Mouse (Mus musculus): ENCODE results near the gene Fam50b. TPM values are rescaled to one million over a fixed set of nuclear protein-coding genes. Genes with fewer than 3 reads are reported as not detected.

Gene Fam50b
- polyA plus RNA-seq, 1 experiment = not detected

GRCm38 (mm10) chr13:34765269-34765668, 30.6 kb downstream of the Fam50b start:
- Histone ChIP-seq H3K27me3 (ENCODE audit: control insufficient read depth, insufficient read depth, low read length) (no peaks in the 10 kb centered on the region), H3K4me1 (ENCODE audit: control insufficient read depth, insufficient read depth, low read length) (no peaks in the 10 kb centered on the region), H3K4me3 (replicated peaks; ENCODE audit: insufficient read depth, low read depth, low read length) (no peak overlapping the region), H3K27ac (ENCODE audit: insufficient read depth, low read length) (no peak overlapping the region)
- 79% methylated on average over 5 of the region's 5 CpGs for WGBS
- TF ChIP-seq POLR2A (IDR thresholded peaks at IDR 0.05; ENCODE audit: borderline replicate concordance, insufficient read depth, low read length) (no peak), CTCF (IDR thresholded peaks at IDR 0.05; ENCODE audit: borderline replicate concordance, insufficient read depth, low read depth, low read length) (no peak)
- DNase-seq = no peak

DNA sequence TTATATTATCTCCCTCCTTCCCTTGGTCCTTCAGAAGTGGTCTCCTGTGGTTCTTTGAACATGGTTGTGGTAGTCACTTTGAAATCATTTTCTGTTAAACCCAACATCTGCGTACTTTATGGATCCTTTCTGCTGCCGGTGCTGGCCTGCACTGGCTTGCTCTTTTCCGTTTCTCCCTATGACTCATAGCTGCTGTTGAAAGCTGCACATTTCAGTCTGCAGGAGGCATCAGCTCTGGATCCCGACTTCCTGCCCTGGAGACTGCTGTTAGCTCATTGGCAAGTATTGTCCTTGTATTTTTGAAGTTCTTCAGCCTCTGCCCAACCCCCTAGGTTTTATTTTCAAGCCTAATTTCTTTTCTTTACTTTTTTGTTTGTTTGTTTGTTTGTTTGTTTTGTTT, 31.9 kb downstream of the Fam50b start:
- DNase-seq = no peak
- TF ChIP-seq CTCF (IDR thresholded peaks at IDR 0.05; ENCODE audit: borderline replicate concordance, insufficient read depth, low read depth, low read length) (no peak), POLR2A (IDR thresholded peaks at IDR 0.05; ENCODE audit: borderline replicate concordance, insufficient read depth, low read length) (no peak)
- Histone ChIP-seq H3K4me1 (ENCODE audit: control insufficient read depth, insufficient read depth, low read length) (no peaks in the 10 kb centered on the region), H3K27me3 (ENCODE audit: control insufficient read depth, insufficient read depth, low read length) (no peaks in the 10 kb centered on the region), H3K4me3 (replicated peaks; ENCODE audit: insufficient read depth, low read depth, low read length) (no peak overlapping the region), H3K27ac (ENCODE audit: insufficient read depth, low read length) (no peak overlapping the region)
- 72% methylated on average over 4 of the region's 4 CpGs for WGBS

- TF ChIP-seq POLR2A (IDR thresholded peaks at IDR 0.05; ENCODE audit: borderline replicate concordance, insufficient read depth, low read length) = no peak
- TF ChIP-seq CTCF (IDR thresholded peaks at IDR 0.05; ENCODE audit: borderline replicate concordance, insufficient read depth, low read depth, low read length) = no peak
- no peak for DNase-seq
- no peaks in the 10 kb centered on the region for H3K27me3 ChIP-seq (ENCODE audit: control insufficient read depth, insufficient read depth, low read length)
- H3K27ac ChIP-seq (ENCODE audit: insufficient read depth, low read length) = no peak overlapping the region
- 75% methylated on average over 18 of the region's 18 CpGs for WGBS
- no peak overlapping the region for H3K4me3 ChIP-seq (replicated peaks; ENCODE audit: insufficient read depth, low read depth, low read length)
- no peaks in the 10 kb centered on the region for H3K4me1 ChIP-seq (ENCODE audit: control insufficient read depth, insufficient read depth, low read length)
Measured at GRCm38 (mm10) chr13:34767527-34768292, 33.1 kb downstream of the Fam50b start.

DNA sequence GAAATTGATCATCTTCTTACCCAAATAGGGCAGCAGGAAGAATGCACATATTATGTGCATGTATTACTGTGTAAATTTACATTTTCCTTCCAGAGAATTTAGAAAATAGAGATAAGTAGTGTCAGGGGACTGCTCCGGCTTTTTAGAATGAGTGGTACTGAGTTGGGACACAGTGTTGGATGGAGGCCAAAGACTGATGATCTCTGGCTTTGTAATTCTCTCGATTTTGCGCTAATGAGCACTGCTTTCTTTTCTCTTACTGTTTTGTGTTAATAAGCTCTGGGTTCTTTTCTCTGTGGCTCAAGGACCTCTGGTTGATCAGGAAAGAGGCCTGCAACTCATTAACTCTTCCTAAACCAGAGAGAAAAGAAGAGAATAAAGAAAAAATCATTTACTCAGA, 42.1 kb downstream of the Fam50b start:
- TF ChIP-seq POLR2A (IDR thresholded peaks at IDR 0.05; ENCODE audit: borderline replicate concordance, insufficient read depth, low read length) = no peak
- no peak for TF ChIP-seq CTCF (IDR thresholded peaks at IDR 0.05; ENCODE audit: borderline replicate concordance, insufficient read depth, low read depth, low read length)
- Histone ChIP-seq H3K27me3 (ENCODE audit: control insufficient read depth, insufficient read depth, low read length) (no peaks in the 10 kb centered on the region), H3K4me3 (replicated peaks; ENCODE audit: insufficient read depth, low read depth, low read length) (no peak overlapping the region), H3K4me1 (ENCODE audit: control insufficient read depth, insufficient read depth, low read length) (no peaks in the 10 kb centered on the region), H3K27ac (ENCODE audit: insufficient read depth, low read length) (no peak overlapping the region)
- DNase-seq = no peak
- WGBS = 32% methylated on average over 3 of the region's 3 CpGs

DNA sequence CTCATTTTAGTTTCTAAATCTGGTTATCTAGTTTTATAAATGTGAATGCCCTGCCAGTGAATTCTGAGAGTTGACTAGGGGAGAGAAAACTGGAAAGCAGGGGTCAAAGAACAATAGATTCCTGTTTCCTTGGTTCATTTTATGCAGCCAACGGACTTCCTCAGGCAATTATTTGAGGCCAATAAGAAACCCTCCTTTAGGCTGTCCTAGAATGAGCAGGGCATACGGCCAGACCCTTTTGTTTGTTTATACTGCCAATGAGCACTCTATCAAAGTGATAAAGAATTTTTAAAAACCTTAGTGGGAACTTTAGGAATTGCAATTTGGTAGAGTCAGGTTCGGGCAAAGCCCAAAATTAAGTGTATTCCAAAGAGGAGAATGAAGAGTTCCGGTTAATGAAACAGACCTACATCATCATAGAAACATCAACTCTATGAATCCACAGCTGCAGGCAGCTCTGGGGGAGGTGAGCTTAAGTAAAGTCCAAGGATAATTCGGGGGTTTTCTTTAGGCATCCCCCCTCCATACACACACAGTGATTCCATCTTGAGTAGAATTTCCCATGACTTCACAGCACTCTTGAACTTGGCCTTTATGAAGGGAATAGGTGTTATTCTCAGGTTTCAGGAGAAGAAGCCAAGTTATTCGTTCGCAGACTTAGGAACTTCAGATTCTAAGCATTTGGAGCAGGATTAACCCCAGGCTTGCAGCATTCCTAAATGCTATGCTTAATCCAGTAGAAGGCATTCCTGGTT, 46.4 kb downstream of the Fam50b start:
- Histone ChIP-seq H3K4me3 (replicated peaks; ENCODE audit: insufficient read depth, low read depth, low read length) (no peak overlapping the region), H3K27ac (ENCODE audit: insufficient read depth, low read length) (no peak overlapping the region), H3K4me1 (ENCODE audit: control insufficient read depth, insufficient read depth, low read length) (no peaks in the 10 kb centered on the region), H3K27me3 (ENCODE audit: control insufficient read depth, insufficient read depth, low read length) (no peaks in the 10 kb centered on the region)
- 66% methylated on average over 7 of the region's 7 CpGs for WGBS
- no peak for DNase-seq
- TF ChIP-seq POLR2A (IDR thresholded peaks at IDR 0.05; ENCODE audit: borderline replicate concordance, insufficient read depth, low read length) (no peak), CTCF (IDR thresholded peaks at IDR 0.05; ENCODE audit: borderline replicate concordance, insufficient read depth, low read depth, low read length) (no peak)

DNA sequence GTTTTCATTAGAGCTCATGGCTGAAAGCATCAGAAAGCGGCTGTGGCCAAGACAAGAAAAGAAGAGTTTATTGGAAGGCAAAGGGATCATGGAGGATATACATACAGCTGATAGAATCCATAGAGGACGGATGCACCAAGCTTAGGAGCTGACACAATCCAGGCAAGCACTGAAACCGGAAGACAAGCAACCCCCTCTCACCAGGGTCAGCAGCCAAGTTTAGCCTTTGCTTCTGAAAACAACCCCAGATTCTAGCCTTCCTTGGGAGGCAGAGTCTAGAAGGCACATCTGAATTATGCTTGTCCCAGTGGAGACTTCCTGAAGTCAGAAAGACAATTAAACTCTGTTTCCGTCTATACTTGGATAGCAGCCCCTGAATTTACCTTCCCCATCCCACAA, 47.0 kb downstream of the Fam50b start:
- TF ChIP-seq CTCF (IDR thresholded peaks at IDR 0.05; ENCODE audit: borderline replicate concordance, insufficient read depth, low read depth, low read length) (no peak), POLR2A (IDR thresholded peaks at IDR 0.05; ENCODE audit: borderline replicate concordance, insufficient read depth, low read length) (no peak)
- H3K4me3 ChIP-seq (replicated peaks; ENCODE audit: insufficient read depth, low read depth, low read length) = no peak overlapping the region
- no peaks in the 10 kb centered on the region for H3K4me1 ChIP-seq (ENCODE audit: control insufficient read depth, insufficient read depth, low read length)
- H3K27me3 ChIP-seq (ENCODE audit: control insufficient read depth, insufficient read depth, low read length) = no peaks in the 10 kb centered on the region
- WGBS = 89% methylated on average over 4 of the region's 4 CpGs
- no peak overlapping the region for H3K27ac ChIP-seq (ENCODE audit: insufficient read depth, low read length)
- DNase-seq = no peak

GRCm38 (mm10) chr13:34784818-34785217, 50.2 kb downstream of the Fam50b start:
- no peak overlapping the region for H3K4me3 ChIP-seq (replicated peaks; ENCODE audit: insufficient read depth, low read depth, low read length)
- whole genome bisulfite sequencing = 88% methylated on average over 8 of the region's 8 CpGs
- H3K27me3 ChIP-seq (ENCODE audit: control insufficient read depth, insufficient read depth, low read length) = no peaks in the 10 kb centered on the region
- TF ChIP-seq CTCF (IDR thresholded peaks at IDR 0.05; ENCODE audit: borderline replicate concordance, insufficient read depth, low read depth, low read length) (no peak), POLR2A (IDR thresholded peaks at IDR 0.05; ENCODE audit: borderline replicate concordance, insufficient read depth, low read length) (no peak)
- no peak for DNase-seq
- no peak overlapping the region for H3K27ac ChIP-seq (ENCODE audit: insufficient read depth, low read length)
- no peaks in the 10 kb centered on the region for H3K4me1 ChIP-seq (ENCODE audit: control insufficient read depth, insufficient read depth, low read length)

GRCm38 (mm10) chr13:34786634-34787033, 52.0 kb downstream of the Fam50b start:
- Histone ChIP-seq H3K4me3 (replicated peaks; ENCODE audit: insufficient read depth, low read depth, low read length) (no peak overlapping the region), H3K27me3 (ENCODE audit: control insufficient read depth, insufficient read depth, low read length) (no peaks in the 10 kb centered on the region), H3K27ac (ENCODE audit: insufficient read depth, low read length) (no peak overlapping the region), H3K4me1 (ENCODE audit: control insufficient read depth, insufficient read depth, low read length) (no peaks in the 10 kb centered on the region)
- TF ChIP-seq CTCF (IDR thresholded peaks at IDR 0.05; ENCODE audit: borderline replicate concordance, insufficient read depth, low read depth, low read length) (no peak), POLR2A (IDR thresholded peaks at IDR 0.05; ENCODE audit: borderline replicate concordance, insufficient read depth, low read length) (no peak)
- 94% methylated on average over 5 of the region's 5 CpGs for WGBS
- no peak for DNase-seq
